Mouse (Mus musculus) bone marrow macrophage, adult 2 months (primary cell): ENCODE measurements at regions not wholly inside any gene's neighbourhood (a gene's known extent, or its start where the extent isn't known, plus 50 kb on each side); places are given as distances from the start of the nearest gene placed in this dataset.

Experiments
- H3K27ac ChIP-seq: 2 replicates; pipeline ENCODE4 v1.5.1; 2012; ENCODE audit warnings: low read depth, low read length; ENCODE audit not compliant: insufficient read depth
- H3K4me1 ChIP-seq: 2 replicates; pipeline ENCODE4 v1.6.1; 2012; ENCODE audit warnings: low read length; ENCODE audit not compliant: control insufficient read depth, insufficient read depth
- H3K4me3 ChIP-seq: 2 replicates; pipeline ENCODE4 v1.5.1; 2012; ENCODE audit warnings: mild to moderate bottlenecking, low read length, moderate library complexity; ENCODE audit not compliant: insufficient read depth
- CTCF ChIP-seq: IDR thresholded peaks from 2 replicates; pipeline ENCODE4 v1.5.1; 2012; ENCODE audit warnings: low read depth, mild to moderate bottlenecking, low read length, moderate library complexity
- POLR2A ChIP-seq: IDR thresholded peaks from 2 replicates; pipeline ENCODE4 v1.6.1; 2012; ENCODE audit warnings: mild to moderate bottlenecking, low read depth, low read length, borderline replicate concordance

GRCm38 (mm10) chr9:85423908-85424307 lies 96.8 kb upstream of the Tent5a start:
- Histone ChIP-seq H3K4me3 (no peak overlapping the region), H3K27ac (no peak overlapping the region), H3K4me1 (no peaks in the 10 kb centered on the region)
- no peak for TF ChIP-seq CTCF
- no peak for TF ChIP-seq POLR2A

DNA sequence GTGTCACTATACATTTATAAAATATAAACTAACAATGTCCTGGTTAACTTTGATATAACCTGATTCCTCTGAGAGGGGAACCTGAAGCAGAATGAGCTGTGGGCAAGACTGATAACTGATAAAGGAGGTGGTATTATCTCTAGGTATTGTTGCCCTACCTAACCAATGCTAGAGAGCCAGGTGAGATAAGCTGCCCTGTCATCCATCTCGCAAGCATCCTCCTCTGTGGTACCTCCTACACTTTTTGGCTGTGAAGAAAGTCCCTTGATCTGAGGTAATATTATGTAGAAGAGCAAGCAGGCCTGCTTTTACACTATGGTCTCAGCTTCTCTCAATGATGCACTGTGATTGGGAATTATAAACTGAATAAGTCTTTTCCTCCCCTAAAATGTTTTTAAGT lies 87.2 kb upstream of the Tent5a start:
- TF ChIP-seq CTCF (no peak), POLR2A (no peak)
- peaks cover 4% of the 10 kb centered on the region; the same call in 1 of the 2 replicates for H3K4me1 ChIP-seq
- H3K4me3 ChIP-seq = no peak overlapping the region
- H3K27ac ChIP-seq = no peak overlapping the region

GRCm38 (mm10) chr9:85413813-85414212 lies 86.7 kb upstream of the Tent5a start:
- TF ChIP-seq POLR2A = no peak
- TF ChIP-seq CTCF = no peak
- H3K27ac ChIP-seq = no peak overlapping the region
- peaks cover 4% of the 10 kb centered on the region; the same call in 1 of the 2 replicates for H3K4me1 ChIP-seq
- no peak overlapping the region for H3K4me3 ChIP-seq

DNA sequence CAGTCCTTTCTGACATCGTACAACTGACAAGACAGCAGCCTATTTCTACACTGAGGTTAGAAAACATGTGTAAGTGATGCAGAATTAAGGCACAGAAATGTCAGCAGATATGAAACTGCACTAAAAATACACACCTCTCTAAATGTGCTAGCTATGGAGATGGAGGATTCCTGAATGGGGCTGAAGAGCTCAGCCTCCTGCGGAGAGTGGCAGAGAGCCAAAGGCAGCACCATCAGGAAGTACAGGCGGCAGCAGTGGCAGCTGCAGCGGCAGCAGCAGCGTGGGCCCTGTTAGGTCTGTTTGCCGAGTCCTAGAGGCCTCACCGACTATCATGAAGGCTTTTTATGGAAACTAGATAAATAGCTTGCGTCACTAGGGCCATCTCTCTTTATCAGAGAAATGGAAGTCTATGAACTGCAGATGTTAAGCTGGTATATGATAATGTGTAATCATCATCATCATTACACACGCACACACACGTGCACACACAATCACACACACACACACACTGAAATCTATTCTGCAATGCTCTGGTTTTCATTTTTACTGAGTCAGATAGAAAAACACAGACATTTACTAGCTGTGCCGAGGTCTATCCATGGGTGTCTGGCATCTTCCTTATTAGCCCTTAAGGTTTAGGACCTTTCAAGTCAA lies 83.6 kb upstream of the Tent5a start:
- no peak overlapping the region for H3K27ac ChIP-seq
- no peak for TF ChIP-seq POLR2A
- no peak for TF ChIP-seq CTCF
- peaks cover 4% of the 10 kb centered on the region; the same call in 1 of the 2 replicates for H3K4me1 ChIP-seq
- no peak overlapping the region for H3K4me3 ChIP-seq

DNA sequence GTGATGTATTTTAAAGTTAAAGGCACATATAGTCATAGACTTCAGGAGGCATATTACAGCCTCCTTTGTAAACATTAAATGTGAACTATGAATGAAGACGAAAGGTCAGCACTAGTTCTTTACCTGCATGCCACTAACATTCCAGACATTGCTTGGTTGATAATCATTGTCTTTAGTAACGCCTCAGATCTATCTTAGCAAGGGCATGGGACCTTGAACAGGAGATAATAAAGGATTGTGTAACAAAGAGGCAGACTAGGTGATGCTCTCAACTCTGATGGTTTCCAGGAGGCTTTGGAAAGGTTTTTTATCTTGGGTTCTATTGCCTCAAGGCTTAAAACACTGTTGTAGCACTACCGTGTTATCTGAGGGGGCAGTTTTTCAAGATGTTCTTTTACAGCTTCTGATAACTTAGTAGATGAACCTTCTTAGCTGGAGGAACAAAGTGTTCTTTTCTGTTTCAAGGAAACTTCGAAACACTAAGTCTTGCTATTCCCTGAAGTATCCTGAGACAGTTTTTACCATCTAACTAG lies 82.9 kb upstream of the Tent5a start:
- no peak overlapping the region for H3K27ac ChIP-seq
- no peak overlapping the region for H3K4me3 ChIP-seq
- peaks cover 4% of the 10 kb centered on the region; the same call in 1 of the 2 replicates for H3K4me1 ChIP-seq
- TF ChIP-seq POLR2A (no peak), CTCF (no peak)

DNA sequence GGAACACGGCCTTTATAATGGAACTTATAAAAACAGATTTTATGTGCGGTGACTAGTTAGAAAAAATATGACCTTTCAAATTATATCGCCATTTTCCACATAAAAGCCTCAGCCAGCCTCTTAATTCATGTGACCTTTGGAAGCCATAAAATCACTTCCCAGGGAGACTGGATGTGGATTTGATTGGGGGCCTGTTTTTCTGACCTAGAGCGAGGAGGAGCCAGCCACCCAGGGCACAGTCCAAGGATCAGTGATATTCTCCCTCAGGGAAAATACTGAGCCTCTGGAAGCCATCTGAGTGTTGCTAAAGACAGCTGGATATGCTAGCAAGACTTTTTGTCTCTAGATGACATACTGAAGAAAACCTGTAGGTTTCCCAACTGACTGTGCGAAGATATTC lies 81.3 kb upstream of the Tent5a start:
- H3K4me1 ChIP-seq = peaks cover 4% of the 10 kb centered on the region; the same call in 1 of the 2 replicates
- no peak overlapping the region for H3K4me3 ChIP-seq
- H3K27ac ChIP-seq = no peak overlapping the region
- TF ChIP-seq CTCF (no peak), POLR2A (no peak)

- Histone ChIP-seq H3K4me1 (peaks cover 4% of the 10 kb centered on the region; the same call in 1 of the 2 replicates), H3K27ac (no peak overlapping the region), H3K4me3 (no peak overlapping the region)
- TF ChIP-seq CTCF = no peak
- no peak for TF ChIP-seq POLR2A
Measured at GRCm38 (mm10) chr9:85407592-85407991, 80.4 kb upstream of the Tent5a start.

DNA sequence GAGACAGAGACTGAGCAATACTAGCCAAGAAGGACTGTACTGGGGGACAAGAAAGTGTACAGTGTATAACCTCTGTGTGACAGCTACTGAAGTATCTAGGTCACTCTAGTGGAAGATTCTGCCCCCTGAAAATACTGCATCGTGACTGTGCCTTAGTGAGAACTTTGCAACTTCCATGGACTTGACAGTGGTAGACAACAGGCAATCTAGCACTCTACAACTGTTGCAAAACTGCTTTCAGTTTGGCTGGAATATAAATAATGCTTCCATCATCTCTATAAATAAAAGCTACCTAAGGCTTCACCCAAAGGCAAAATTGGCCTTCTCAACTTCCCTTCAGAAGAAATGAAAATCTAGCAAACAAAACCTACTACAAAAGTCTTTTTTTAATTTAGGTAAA lies 74.6 kb upstream of the Tent5a start:
- Histone ChIP-seq H3K4me3 (no peak overlapping the region), H3K4me1 (0 out of 2 replicates have a peak, but pooled peaks cover 3% of the 10 kb centered on the region), H3K27ac (no peak overlapping the region)
- TF ChIP-seq CTCF = no peak
- TF ChIP-seq POLR2A = no peak

- no peak for TF ChIP-seq CTCF
- TF ChIP-seq POLR2A = no peak
- Histone ChIP-seq H3K27ac (no peak overlapping the region), H3K4me1 (0 out of 2 replicates have a peak, but pooled peaks cover 3% of the 10 kb centered on the region), H3K4me3 (no peak overlapping the region)
Measured at GRCm38 (mm10) chr9:85400600-85401313, 73.6 kb upstream of the Tent5a start.

DNA sequence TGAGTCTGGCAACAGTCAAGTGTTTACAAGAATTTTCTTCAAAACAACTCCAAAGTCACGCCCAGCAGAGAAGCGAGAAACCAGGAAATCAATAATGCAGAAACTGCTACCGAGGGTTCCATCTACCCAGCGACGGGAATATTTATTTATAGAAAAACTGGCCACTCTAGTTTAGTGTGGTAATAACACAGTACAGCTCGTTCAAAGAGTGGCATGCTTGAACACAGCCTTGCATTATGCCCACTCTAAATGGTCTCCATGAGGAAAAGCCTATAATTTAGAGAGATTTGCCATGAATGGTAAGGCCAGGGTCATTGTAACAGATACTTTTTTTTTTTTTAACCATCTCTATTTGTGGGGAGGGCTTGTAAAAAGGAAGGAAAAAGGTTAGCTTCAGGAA lies 67.8 kb upstream of the Tent5a start:
- no peaks in the 10 kb centered on the region for H3K4me1 ChIP-seq

More for the DNA sequence above, 67.8 kb upstream of the Tent5a start:
- H3K4me3 ChIP-seq = no peak overlapping the region
- no peak overlapping the region for H3K27ac ChIP-seq
- no peak for TF ChIP-seq CTCF
- TF ChIP-seq POLR2A = no peak
